Mouse (Mus musculus) MEL (cell line): Measurements from ENCODE around the gene 1700018B08Rik. TPM values are rescaled to one million over a fixed set of nuclear protein-coding genes. Genes with fewer than 3 reads are reported as not detected.

Experiments
- DNase-seq: peaks from one replicate; pipeline ENCODE4 v3.0.0; 2011; ENCODE audit warnings: low read depth, low spot score
- H3K27ac ChIP-seq: 2 replicates; pipeline ENCODE4 v1.5.1; 2012; ENCODE audit warnings: low read depth, mild to moderate bottlenecking, control low read depth, low read length, moderate library complexity; ENCODE audit not compliant: control insufficient read depth
- H3K27me3 ChIP-seq, 2 experiments: fragments of 150-350 bp in 1 of 2; sonication (generic) in 1 of 2; 2 replicates each; pipeline ENCODE4 v1.6.1; 2012; ENCODE audit warnings: low read length in 2 of 2, mild to moderate bottlenecking in 2 of 2, improper control_type of control experiment in 1 of 2, moderate library complexity in 1 of 2; ENCODE audit not compliant: insufficient read depth in 2 of 2, control insufficient read depth in 1 of 2
- H3K36me3 ChIP-seq, 2 experiments: 2 replicates each; pipeline ENCODE4 v1.6.1; 2012 to 2014; ENCODE audit warnings: low read length in 2 of 2, improper control_type of control experiment in 1 of 2, inconsistent platforms in 1 of 2, mild to moderate bottlenecking in 1 of 2; ENCODE audit not compliant: insufficient read depth in 2 of 2, control insufficient read depth in 1 of 2
- H3K4me1 ChIP-seq, 2 experiments: fragments of 150-350 bp in 1 of 2; sonication (generic) in 1 of 2; 2 replicates each; pipeline ENCODE4 v1.6.1; 2012; ENCODE audit warnings: low read length in 2 of 2, improper control_type of control experiment in 1 of 2, mild to moderate bottlenecking in 1 of 2; ENCODE audit not compliant: insufficient read depth in 2 of 2, control insufficient read depth in 1 of 2
- H3K4me3 ChIP-seq, 2 experiments: fragments of 150-350 bp in 1 of 2; sonication (generic) in 1 of 2; 2 replicates each; pipeline ENCODE4 v1.5.1; 2012; ENCODE audit warnings: low read depth in 2 of 2, low read length in 2 of 2, mild to moderate bottlenecking in 2 of 2, moderate library complexity in 2 of 2, control low read depth in 1 of 2, improper control_type of control experiment in 1 of 2; ENCODE audit not compliant: control insufficient read depth in 1 of 2, insufficient read depth in 1 of 2
- H3K79me2 ChIP-seq: 2 replicates; pipeline ENCODE4 v1.6.1; 2012; ENCODE audit warnings: mild to moderate bottlenecking, low read length, moderate library complexity; ENCODE audit not compliant: control insufficient read depth, poor library complexity, insufficient read depth
- H3K9ac ChIP-seq: 2 replicates; pipeline ENCODE4 v1.6.1; 2012; ENCODE audit warnings: low read depth, mild to moderate bottlenecking, control low read depth, low read length, moderate library complexity; ENCODE audit not compliant: control insufficient read depth, poor library complexity, severe bottlenecking
- H3K9me3 ChIP-seq: fragments of 150-350 bp; sonication (generic); replicated peaks from 2 replicates; pipeline ENCODE4 v1.6.1; 2012; ENCODE audit warnings: mild to moderate bottlenecking, low read length, improper control_type of control experiment, moderate library complexity; ENCODE audit not compliant: insufficient read depth
- CHD1 ChIP-seq: IDR thresholded peaks from 2 replicates; pipeline ENCODE4 v1.6.1; 2012; ENCODE audit warnings: low read depth, mild to moderate bottlenecking, inconsistent platforms, low read length, improper control_type of control experiment
- CTCF ChIP-seq, 3 experiments: IDR thresholded peaks in 2 of 3; conservative IDR thresholded peaks in 1 of 3; 2 replicates each; pipeline ENCODE4 v1.5.1; 2011 to 2012; ENCODE audit warnings: low read length in 3 of 3, low read depth in 2 of 3, mild to moderate bottlenecking in 2 of 3, improper control_type of control experiment in 1 of 3, inconsistent platforms in 1 of 3, mixed read lengths in 1 of 3, moderate library complexity in 1 of 3; ENCODE audit not compliant: control insufficient read depth in 1 of 3, insufficient read depth in 1 of 3, poor library complexity in 1 of 3, severe bottlenecking in 1 of 3
- HCFC1 ChIP-seq: IDR thresholded peaks from 2 replicates; pipeline ENCODE4 v1.6.1; 2012; ENCODE audit warnings: low read depth, mild to moderate bottlenecking, inconsistent platforms, low read length, improper control_type of control experiment, moderate library complexity
- JUND ChIP-seq: IDR thresholded peaks from 2 replicates; pipeline ENCODE4 v1.6.1; 2011; ENCODE audit warnings: low read depth, mild to moderate bottlenecking, improper control_type of control experiment, low read length
- KAT2A ChIP-seq: conservative IDR thresholded peaks from 2 replicates; pipeline ENCODE4 v1.6.1; 2012; ENCODE audit warnings: low read depth, low read length, improper control_type of control experiment, inconsistent platforms
- MAFK ChIP-seq: IDR thresholded peaks from 2 replicates; pipeline ENCODE4 v1.6.1; 2011; ENCODE audit warnings: low read depth, mild to moderate bottlenecking, low read length, improper control_type of control experiment, borderline replicate concordance
- MAZ ChIP-seq: IDR thresholded peaks from 2 replicates; pipeline ENCODE4 v1.6.1; 2012; ENCODE audit warnings: low read depth, mild to moderate bottlenecking, inconsistent platforms, low read length, improper control_type of control experiment
- MEF2A ChIP-seq: IDR thresholded peaks from 2 replicates; pipeline ENCODE4 v1.6.1; 2014; ENCODE audit warnings: low read depth, mild to moderate bottlenecking, inconsistent platforms, low read length, improper control_type of control experiment; ENCODE audit not compliant: poor library complexity, insufficient replicate concordance, severe bottlenecking; ENCODE audit errors: extremely low read depth
- MXI1 ChIP-seq: IDR thresholded peaks from 2 replicates; pipeline ENCODE4 v1.6.1; 2011; ENCODE audit warnings: mild to moderate bottlenecking, low read depth, low read length, improper control_type of control experiment
- MYB ChIP-seq: IDR thresholded peaks from 2 replicates; pipeline ENCODE4 v1.6.1; 2011; ENCODE audit warnings: mild to moderate bottlenecking, low read depth, low read length, improper control_type of control experiment
- NELFE ChIP-seq: IDR thresholded peaks from 2 replicates; pipeline ENCODE4 v1.6.1; 2011; ENCODE audit warnings: low read depth, low read length, improper control_type of control experiment
- POLR2AphosphoS2 ChIP-seq: IDR thresholded peaks from 2 replicates; pipeline ENCODE4 v1.6.1; 2011; ENCODE audit warnings: low read length, improper control_type of control experiment
- RAD21 ChIP-seq: IDR thresholded peaks from 2 replicates; pipeline ENCODE4 v1.6.1; 2011; ENCODE audit warnings: mild to moderate bottlenecking, low read depth, low read length, improper control_type of control experiment
- SMC3 ChIP-seq: IDR thresholded peaks from 2 replicates; pipeline ENCODE4 v1.6.1; 2011; ENCODE audit warnings: low read depth, low read length, improper control_type of control experiment
- TBP ChIP-seq: IDR thresholded peaks from 2 replicates; pipeline ENCODE4 v1.8.0; 2011; ENCODE audit warnings: low read depth, low read length, improper control_type of control experiment
- USF2 ChIP-seq, 2 experiments: IDR thresholded peaks; 2 replicates each; pipeline ENCODE4 v1.6.1; 2011 to 2012; ENCODE audit warnings: improper control_type of control experiment in 2 of 2, low read length in 2 of 2, borderline replicate concordance in 1 of 2, inconsistent platforms in 1 of 2, low read depth in 1 of 2, mild to moderate bottlenecking in 1 of 2; ENCODE audit not compliant: insufficient read depth in 1 of 2
- ZC3H11A ChIP-seq: IDR thresholded peaks from 2 replicates; pipeline ENCODE4 v1.6.1; 2012; ENCODE audit warnings: low read depth, mild to moderate bottlenecking, inconsistent platforms, low read length, improper control_type of control experiment
- ZKSCAN1 ChIP-seq: IDR thresholded peaks from 2 replicates; pipeline ENCODE4 v1.6.1; 2012; ENCODE audit warnings: low read depth, mild to moderate bottlenecking, inconsistent platforms, low read length, improper control_type of control experiment, moderate library complexity
- polyA plus RNA-seq, 2 experiments: library from polyadenylated mRNA; stranded (reverse) in 1 of 2; unstranded in 1 of 2; fragments of >175 nt in 1 of 2; fragments of >200 nt in 1 of 2; gene quantifications; 2 replicates each; pipeline versions ENCODE4 v1.2.1 to v1.2.4; 2012; ENCODE audit warnings: low replicate concordance in 2 of 2, low read depth in 1 of 2; ENCODE audit not compliant: insufficient read length in 2 of 2, insufficient read depth in 1 of 2, missing spikeins in 1 of 2
- total RNA-seq: library from RNA; depleted of rRNA; stranded (reverse); fragments of 300-350 nt; gene quantifications from 2 replicates; pipeline ENCODE4 v1.2.3, GENCODE M21; 2012

The 1700018B08Rik gene
- total and polyA plus RNA-seq, 3 experiments = not detected

GRCm38 (mm10) chr8:121550056-121550455, 5.9 kb upstream of the 1700018B08Rik start:
- no peak for TF ChIP-seq MYB
- no peak for TF ChIP-seq MEF2A
- no peak for TF ChIP-seq HCFC1
- no peak for TF ChIP-seq ZKSCAN1
- no peak for TF ChIP-seq POLR2AphosphoS2
- TF ChIP-seq MXI1 = no peak
- H3K27ac ChIP-seq = no peak overlapping the region
- H3K9ac ChIP-seq = no peak overlapping the region
- H3K36me3 ChIP-seq = no peaks in the 10 kb centered on the region
- H3K27me3 ChIP-seq = no peaks in the 10 kb centered on the region
- no peaks in the 10 kb centered on the region for H3K79me2 ChIP-seq
- no peaks in the 10 kb centered on the region for H3K9me3 ChIP-seq
- no peaks in the 10 kb centered on the region for H3K4me1 ChIP-seq
- H3K4me3 ChIP-seq = no peak overlapping the region
- no peak for DNase-seq

GRCm38 (mm10) chr8:121547132-121547531, 3.0 kb upstream of the 1700018B08Rik start:
- no peaks in the 10 kb centered on the region for H3K9me3 ChIP-seq
- no peak overlapping the region for H3K27ac ChIP-seq
- H3K4me3 ChIP-seq = no peak overlapping the region
- DNase-seq = peak; percentile 80
- no peaks in the 10 kb centered on the region for H3K79me2 ChIP-seq
- no peak overlapping the region for H3K9ac ChIP-seq
- no peaks in the 10 kb centered on the region for H3K36me3 ChIP-seq
- TF ChIP-seq NELFE = no peak
- no peak for TF ChIP-seq POLR2AphosphoS2
- TF ChIP-seq ZC3H11A = peak; percentile 77
- TF ChIP-seq MAZ = no peak
- peak; percentile 90 to 93 (median 92) for TF ChIP-seq CTCF (IDR thresholded peaks at IDR 0.05 in 2 of 3, conservative IDR thresholded peaks at IDR 0.05 in 1 of 3; ENCODE audit: control insufficient read depth in 1 of 3, insufficient read depth in 1 of 3, low read depth in 2 of 3, low read length in 3 of 3, poor library complexity in 1 of 3, severe bottlenecking in 1 of 3)
- TF ChIP-seq RAD21 = peak; percentile 90
- TF ChIP-seq USF2 (IDR thresholded peaks at IDR 0.05; ENCODE audit: borderline replicate concordance in 1 of 2, insufficient read depth in 1 of 2, low read depth in 1 of 2, low read length in 2 of 2) = no peak
- TF ChIP-seq MXI1 = no peak
- TF ChIP-seq CHD1 = no peak
- TF ChIP-seq SMC3 = peak; percentile 83
- no peak for TF ChIP-seq TBP
- TF ChIP-seq JUND = no peak
- H3K4me1 ChIP-seq = no peaks in the 10 kb centered on the region
- H3K27me3 ChIP-seq = no peaks in the 10 kb centered on the region

DNA sequence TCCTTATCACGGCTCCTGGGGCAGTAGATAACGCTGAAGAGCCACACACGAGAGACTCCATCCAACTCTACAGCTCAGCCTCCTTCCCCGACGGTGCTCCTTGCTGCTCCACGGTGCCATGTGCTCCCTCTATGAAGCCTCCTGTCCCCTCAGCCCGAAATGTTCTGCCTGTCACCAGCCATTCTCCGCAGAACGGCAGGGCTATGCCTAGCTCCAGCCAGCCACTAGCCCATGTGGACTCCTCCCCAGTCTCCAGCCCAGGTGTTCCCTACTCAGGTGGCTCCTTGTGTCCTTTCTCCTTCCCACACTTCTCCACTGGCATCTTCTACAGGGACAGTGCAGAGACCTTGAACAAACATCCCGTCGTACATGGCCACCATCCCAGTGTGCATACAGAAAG, 816 bp upstream of the 1700018B08Rik start:
- TF ChIP-seq MAFK (no peak), KAT2A (no peak)
- H3K27ac ChIP-seq = no peak overlapping the region
- H3K4me1 ChIP-seq = no peaks in the 10 kb centered on the region
- H3K27me3 ChIP-seq = no peaks in the 10 kb centered on the region
- no peak overlapping the region for H3K9ac ChIP-seq
- no peak overlapping the region for H3K4me3 ChIP-seq
- no peaks in the 10 kb centered on the region for H3K36me3 ChIP-seq
- no peak for DNase-seq
- no peaks in the 10 kb centered on the region for H3K79me2 ChIP-seq
- H3K9me3 ChIP-seq = no peaks in the 10 kb centered on the region
